Mouse (Mus musculus): Measurements from ENCODE around the gene Pbld1.

Gene Pbld1

GRCm38 (mm10) chr10:63092616-63093550, 32.9 kb downstream of the Pbld1 start:
- in situ Hi-C loops (cut with MboI, MseI), result no loop called here

GRCm38 (mm10) chr10:63096757-63097156, 36.8 kb downstream of the Pbld1 start:
- in situ Hi-C loops (cut with MboI, MseI), result no loop called here

- in situ Hi-C loops (cut with MboI, MseI), result no loop called here
These were observed 38.2 kb downstream of the Pbld1 start for GRCm38 (mm10) chr10:63098191-63098590.

GRCm38 (mm10) chr10:63099521-63099920, 39.6 kb downstream of the Pbld1 start, which contains the start of gene Atoh7:
Gene Atoh7, plus strand, starts transcription at chr10:63099651.
- in situ Hi-C loops (cut with MboI, MseI), result no loop called here

GRCm38 (mm10) chr10:63099941-63100562, 40.1 kb downstream of the Pbld1 start:
- in situ Hi-C loops (cut with MboI, MseI), result no loop called here

GRCm38 (mm10) chr10:63100657-63101056, 40.7 kb downstream of the Pbld1 start:
- in situ Hi-C loops (cut with MboI, MseI), result no loop called here

- in situ Hi-C loops (cut with MboI, MseI), result no loop called here
These were observed 53.2 kb downstream of the Pbld1 start for GRCm38 (mm10) chr10:63113027-63113604.

- in situ Hi-C loops (cut with MboI, MseI), result no loop called here
These were observed 53.9 kb downstream of the Pbld1 start for GRCm38 (mm10) chr10:63113716-63114360.

GRCm38 (mm10) chr10:63115881-63116280, 55.9 kb downstream of the Pbld1 start:
- in situ Hi-C loops (cut with MboI, MseI), result loop anchor here (5.0 kb wide), 1 partner anchor 74 kb away; no protein-coding TSS in a partner anchor

GRCm38 (mm10) chr10:63116376-63116775, 56.4 kb downstream of the Pbld1 start:
- in situ Hi-C loops (cut with MboI, MseI), result loop anchor here (5.0 kb wide), 1 partner anchor 74 kb away; no protein-coding TSS in a partner anchor

- in situ Hi-C loops (cut with MboI, MseI), result loop anchor here (5.0 kb wide), 1 partner anchor 75 kb away; no protein-coding TSS in a partner anchor
These were observed 57.6 kb downstream of the Pbld1 start for GRCm38 (mm10) chr10:63117583-63117982.

- in situ Hi-C loops (cut with MboI, MseI), result loop anchor here (5.0 kb wide), 1 partner anchor 78 kb away; no protein-coding TSS in a partner anchor
These were observed 60.0 kb downstream of the Pbld1 start for GRCm38 (mm10) chr10:63119916-63120315.

GRCm38 (mm10) chr10:63121961-63122360, 62.0 kb downstream of the Pbld1 start:
- in situ Hi-C loops (cut with MboI, MseI), result no loop called here

- in situ Hi-C loops (cut with MboI, MseI), result no loop called here
These were observed 62.6 kb downstream of the Pbld1 start for GRCm38 (mm10) chr10:63122516-63122915.

GRCm38 (mm10) chr10:63123141-63123540, 63.2 kb downstream of the Pbld1 start:
- in situ Hi-C loops (cut with MboI, MseI), result no loop called here

- in situ Hi-C loops (cut with MboI, MseI), result no loop called here
These were observed 64.1 kb downstream of the Pbld1 start for GRCm38 (mm10) chr10:63124016-63124415.

- in situ Hi-C loops (cut with MboI, MseI), result loop anchor here (5.0 kb wide), 1 partner anchor 323 kb away; no protein-coding TSS in a partner anchor
These were observed 65.4 kb downstream of the Pbld1 start for GRCm38 (mm10) chr10:63125343-63125742.

GRCm38 (mm10) chr10:63126116-63126515, 66.2 kb downstream of the Pbld1 start:
- in situ Hi-C loops (cut with MboI, MseI), result loop anchor here (5.0 kb wide), 1 partner anchor 324 kb away; no protein-coding TSS in a partner anchor

- in situ Hi-C loops (cut with MboI, MseI), result loop anchor here (5.0 kb wide), 1 partner anchor 325 kb away; no protein-coding TSS in a partner anchor
These were observed 67.2 kb downstream of the Pbld1 start for GRCm38 (mm10) chr10:63127156-63127555.

Measured in regulatory T cell (primary cell).